Mouse (Mus musculus) urinary bladder, postnatal 36 days (tissue): Measurements from ENCODE around the gene Slc30a6.
A peak's percentile ranks its signal among the peaks of the same experiment; 100 is the strongest.

Experiments used
- DNase-seq, 2 experiments: peaks; one replicate each; pipeline ENCODE4 v3.0.0; 2022; ENCODE audit warnings: low spot score in 2 of 2, mixed read lengths in 1 of 2

Slc30a6 gene

GRCm38 (mm10) chr17:74395383-74396065 lies at the start of gene Slc30a6:
Gene Slc30a6, plus strand, starts transcription at chr17:74395608.
- peak; percentile 95 to 97 for DNase-seq

DNA sequence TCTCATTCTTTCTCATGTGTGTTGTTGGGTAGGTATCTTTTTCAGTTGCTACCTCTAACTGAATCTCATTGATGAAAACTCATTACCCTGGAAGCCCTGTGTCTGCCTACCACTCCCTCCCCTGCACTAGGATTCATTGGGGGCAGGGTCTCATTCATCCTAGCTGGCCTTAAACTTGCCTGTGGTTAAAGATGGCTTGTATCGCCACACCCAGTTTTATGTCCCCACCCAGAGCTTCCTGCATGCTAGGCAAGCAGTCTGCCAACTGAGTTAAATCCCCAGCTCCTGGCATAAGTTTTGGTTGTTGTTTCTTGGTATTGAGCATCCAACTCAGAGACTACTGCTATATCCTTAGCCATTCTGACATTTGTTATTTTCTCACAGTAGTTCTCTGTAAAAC lies 31.8 kb upstream of the Slc30a6 start:
- DNase-seq: no peak

DNA sequence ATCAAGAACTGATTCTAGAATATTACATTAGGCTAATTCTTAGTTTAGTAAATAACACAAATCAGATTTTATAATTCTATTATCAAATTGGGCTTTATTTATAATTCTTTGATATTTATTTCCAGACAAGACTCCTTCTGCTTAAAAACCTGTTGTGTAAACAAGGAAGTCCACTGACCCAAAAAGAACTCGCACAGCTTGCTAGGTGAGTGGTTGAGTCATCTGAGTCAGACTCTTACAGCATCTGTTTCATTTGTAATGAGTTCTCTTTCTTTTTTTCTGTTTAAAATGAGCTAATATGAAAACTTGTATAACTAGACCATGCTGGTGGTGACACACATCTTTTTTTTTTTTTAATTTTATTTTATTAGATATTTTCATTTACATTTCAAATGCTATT lies 18.5 kb upstream of the Slc30a6 start:
- peak; percentile 54 to 59 for DNase-seq

GRCm38 (mm10) chr17:74386657-74387056 lies 8.8 kb upstream of the Slc30a6 start:
- no peak for DNase-seq

GRCm38 (mm10) chr17:74389847-74390246 lies 5.6 kb upstream of the Slc30a6 start:
- DNase-seq: no peak

GRCm38 (mm10) chr17:74394381-74394780 lies 1.0 kb upstream of the Slc30a6 start:
- no peak for DNase-seq

GRCm38 (mm10) chr17:74394855-74395254 lies 553 bp upstream of the Slc30a6 start:
- no peak for DNase-seq

DNA sequence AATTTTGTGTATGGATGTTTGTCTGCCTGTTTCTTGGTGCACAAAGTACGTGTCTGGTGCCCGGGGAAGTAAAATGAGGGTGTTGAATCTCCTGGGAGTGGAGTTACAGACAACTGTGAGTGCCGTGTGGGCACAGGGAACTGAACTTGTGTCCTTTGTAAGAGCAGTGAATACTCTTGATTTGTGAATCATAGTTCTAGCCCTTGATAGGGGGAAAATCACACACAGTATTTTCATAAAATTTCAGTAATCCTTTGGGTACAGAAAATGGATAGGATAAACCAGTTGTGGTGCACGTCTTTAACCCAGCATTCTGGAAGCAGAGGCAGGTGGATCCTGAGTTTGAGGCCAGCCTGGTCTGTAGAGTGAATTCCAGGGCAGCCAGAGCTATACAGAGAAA lies 1.4 kb downstream of the Slc30a6 start:
- no peak for DNase-seq

DNA sequence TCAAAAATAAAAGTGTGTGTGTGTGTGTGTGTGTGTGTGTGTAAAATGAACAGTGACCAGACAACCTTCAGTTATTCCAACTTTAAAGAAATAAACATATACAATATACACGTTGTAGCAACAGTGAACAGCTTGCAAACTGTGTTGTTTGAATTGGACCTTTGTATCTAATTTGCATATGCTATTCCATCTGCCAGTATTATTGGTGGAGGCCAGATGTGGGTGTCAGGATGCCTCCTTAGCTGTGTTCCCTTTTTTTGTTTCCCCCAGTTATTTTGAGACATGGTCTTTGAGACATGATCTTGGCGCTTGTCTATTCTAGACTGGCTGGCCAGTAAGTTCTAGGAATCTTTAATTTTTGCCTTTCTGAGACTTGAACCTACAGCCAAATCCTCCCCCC lies 1.8 kb downstream of the Slc30a6 start:
- DNase-seq: no peak

DNA sequence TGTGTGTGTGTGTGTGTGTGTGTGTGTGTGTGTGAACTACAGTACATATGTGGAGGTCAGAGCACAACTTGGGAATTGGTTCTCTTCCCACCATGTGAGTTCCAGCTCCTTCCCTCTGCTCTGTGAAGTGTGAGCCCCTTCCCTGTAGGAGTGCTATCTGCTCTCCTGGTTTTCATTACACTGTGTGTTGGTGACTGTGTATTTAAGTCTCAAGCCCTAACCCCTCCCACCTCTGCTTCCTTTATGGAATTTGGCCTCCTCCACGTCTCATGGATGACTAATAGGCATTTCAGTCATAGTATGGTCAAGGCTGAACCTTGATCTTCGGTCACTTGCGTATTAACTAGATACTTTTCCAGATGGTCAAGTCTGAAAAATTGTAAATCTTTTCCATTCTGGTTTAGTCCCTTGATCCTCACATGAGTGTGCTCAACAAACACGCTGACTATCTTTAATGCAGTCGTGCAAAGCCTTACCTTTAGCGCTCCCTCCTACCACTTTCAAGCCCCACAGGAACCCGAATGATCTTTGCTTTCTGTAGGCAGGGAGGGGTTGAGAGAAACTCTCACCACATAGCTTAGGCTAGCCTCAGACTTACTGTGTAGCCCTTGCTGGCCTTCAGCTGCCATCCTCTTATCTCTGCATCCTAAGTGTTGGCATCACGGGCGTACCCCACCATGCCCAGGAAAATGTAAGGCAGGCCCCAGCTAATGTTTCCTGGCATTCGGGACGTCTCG lies 7.2 kb downstream of the Slc30a6 start:
- DNase-seq: no peak

DNA sequence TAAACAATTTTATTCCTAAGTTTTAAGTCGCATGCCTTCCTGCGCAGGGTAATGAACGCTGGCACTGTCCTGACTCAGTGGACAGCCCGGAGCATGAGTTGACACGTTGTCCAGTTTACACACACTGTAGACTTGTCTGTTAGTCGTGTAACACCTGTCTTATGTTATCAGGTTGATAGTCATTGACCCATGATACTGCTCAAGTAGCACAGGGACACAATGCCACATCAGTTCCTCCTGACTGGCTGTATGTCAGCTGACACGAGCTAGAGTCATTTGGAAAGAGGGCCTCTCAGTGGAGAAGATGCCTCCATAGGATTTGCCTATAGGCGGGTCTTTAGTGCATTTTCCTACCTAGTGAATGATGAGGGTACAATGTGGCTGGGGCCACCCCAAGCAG lies 11.1 kb downstream of the Slc30a6 start:
- DNase-seq: no peak

DNA sequence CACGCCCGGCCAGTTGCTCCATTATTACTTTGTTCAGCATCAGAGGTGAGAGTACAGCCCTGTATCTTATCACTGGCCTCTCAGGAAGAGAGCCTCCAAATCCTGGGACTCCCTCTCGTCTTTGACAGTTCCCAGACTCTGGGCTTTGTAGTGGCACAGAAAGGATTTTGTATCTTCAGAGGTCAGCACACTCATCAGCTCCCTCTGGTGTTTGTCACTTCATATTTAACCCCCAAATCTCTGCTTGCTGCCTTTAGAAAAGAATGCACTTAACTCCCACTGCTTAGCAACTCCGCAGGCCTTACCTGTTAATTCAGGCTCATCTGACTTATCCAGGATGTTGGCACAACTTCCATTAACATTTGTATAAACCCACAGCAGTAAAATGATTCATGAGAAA lies 14.3 kb downstream of the Slc30a6 start:
- DNase-seq: no peak

DNA sequence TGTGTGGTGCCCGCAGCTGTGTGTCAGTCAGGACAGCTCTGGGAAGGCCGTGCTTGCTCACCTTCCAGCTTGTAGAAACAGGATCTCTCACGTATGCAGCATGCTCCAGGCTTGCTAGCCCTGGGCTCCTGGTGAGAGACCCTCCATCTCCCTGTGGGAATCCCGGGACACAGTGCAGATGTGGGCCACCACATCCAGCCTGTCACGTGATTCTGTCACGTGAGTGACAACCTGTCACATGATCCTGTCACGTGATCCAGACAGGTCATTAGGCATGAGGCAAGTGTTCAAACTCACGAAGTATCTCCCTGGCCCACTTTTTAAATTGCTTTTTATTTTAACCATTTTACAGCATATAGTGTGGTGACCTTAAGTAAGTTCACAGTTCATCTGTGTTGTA lies 17.9 kb downstream of the Slc30a6 start:
- DNase-seq: no peak

DNA sequence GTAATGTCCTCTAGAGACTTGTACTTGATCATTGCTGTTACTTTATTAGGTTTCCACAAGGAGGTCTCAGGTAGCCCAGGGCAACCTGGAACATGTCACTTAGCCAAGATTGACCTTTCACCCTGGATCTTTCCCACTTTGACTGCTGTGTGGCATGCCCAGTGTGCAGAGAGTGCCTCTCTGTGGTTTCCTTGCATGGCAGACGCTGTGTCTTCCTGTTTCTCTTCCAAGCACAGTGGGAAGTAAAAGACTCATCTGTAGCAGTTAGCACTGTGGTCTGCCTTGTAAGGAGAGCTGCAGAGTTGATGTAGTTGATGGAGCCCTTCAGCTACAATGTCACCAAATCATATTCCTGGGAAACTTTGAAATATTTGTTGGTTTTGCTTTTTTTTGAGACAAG lies 19.3 kb downstream of the Slc30a6 start:
- DNase-seq: no peak

GRCm38 (mm10) chr17:74416841-74417360 lies 21.5 kb downstream of the Slc30a6 start:
- no peak for DNase-seq

GRCm38 (mm10) chr17:74418171-74418570 lies 22.8 kb downstream of the Slc30a6 start:
- DNase-seq: no peak

- DNase-seq: no peak
Measured at GRCm38 (mm10) chr17:74420656-74421055, 25.2 kb downstream of the Slc30a6 start.

GRCm38 (mm10) chr17:74424401-74425005 lies 29.1 kb downstream of the Slc30a6 start:
- no peak for DNase-seq

GRCm38 (mm10) chr17:74430074-74430473 lies 34.7 kb downstream of the Slc30a6 start:
- no peak for DNase-seq

- no peak for DNase-seq
Measured at GRCm38 (mm10) chr17:74431481-74431880, 36.1 kb downstream of the Slc30a6 start.

DNA sequence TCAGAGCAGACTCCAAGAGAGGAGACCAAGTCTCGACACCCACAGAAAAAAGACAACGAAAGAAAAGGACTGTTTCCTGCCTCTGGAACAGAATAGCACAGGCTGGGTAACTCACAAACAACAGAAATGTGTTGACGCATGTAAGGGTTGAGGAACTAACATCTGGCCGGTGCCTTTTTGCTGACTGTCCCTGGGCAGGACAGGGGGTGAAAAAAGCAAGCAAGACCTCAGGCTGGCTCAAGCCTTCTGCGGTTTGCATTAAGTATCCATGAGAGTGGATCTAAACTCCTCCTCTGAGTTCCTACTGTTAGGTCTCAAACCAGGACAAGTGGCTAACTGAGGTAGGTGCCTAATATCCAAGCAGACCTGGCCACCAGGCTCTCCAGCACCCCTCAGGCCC lies 37.2 kb downstream of the Slc30a6 start:
- no peak for DNase-seq

DNA sequence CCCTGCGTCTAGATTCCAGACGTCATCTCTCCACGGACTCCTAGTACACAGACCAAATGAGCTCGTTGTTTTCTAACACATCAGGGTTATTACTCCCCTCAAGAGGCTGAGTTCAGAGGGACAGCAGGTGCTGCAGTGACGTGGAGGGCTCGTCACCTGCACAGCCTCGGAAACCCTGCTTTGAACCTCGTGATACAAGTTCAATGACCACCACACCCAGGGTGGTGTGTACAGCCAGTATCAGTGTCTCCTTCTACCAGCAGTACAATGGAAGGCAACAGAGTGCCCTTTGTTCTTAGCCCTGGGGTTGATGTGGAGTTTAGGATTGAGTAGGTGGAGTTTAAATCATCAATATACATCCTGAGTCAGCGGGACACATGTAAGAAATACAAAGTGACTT lies 42.4 kb downstream of the Slc30a6 start:
- DNase-seq: no peak

DNA sequence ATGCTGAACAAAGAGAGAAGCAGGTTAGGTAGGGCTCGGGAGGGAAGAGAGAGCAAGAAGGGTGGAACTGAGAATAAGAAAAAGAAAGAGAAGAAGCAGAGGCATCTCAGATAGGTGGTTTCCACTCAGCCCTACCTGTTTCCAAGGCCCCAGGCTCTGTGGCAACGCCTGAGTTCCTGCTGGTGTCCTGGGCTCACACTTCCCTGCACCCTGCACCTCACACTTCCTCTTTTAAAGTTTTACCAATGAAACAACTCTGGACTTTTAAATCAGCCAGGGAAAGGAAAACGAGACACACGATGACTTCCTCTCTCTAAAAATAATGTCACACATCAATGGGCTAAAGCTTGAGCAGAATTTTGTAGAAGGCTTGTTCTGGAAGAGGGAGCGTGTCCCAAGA lies 45.1 kb downstream of the Slc30a6 start:
- DNase-seq: no peak
